Mouse (Mus musculus) limb, embryonic 15.5 days (tissue): ENCODE measurements at regions not wholly inside any gene's neighbourhood (a gene's known extent, or its start where the extent isn't known, plus 50 kb on each side); places are given as distances from the start of the nearest gene placed in this dataset.

Experiments
- ATAC-seq: fragments of 200-750 bp; cut with Nextera tagmentation; 2 replicates; pipeline ENCODE4 v1.8.0; 2017; ENCODE audit warnings: low read depth, moderate TSS enrichment; ENCODE audit not compliant: insufficient number of reproducible peaks, low FRiP score, low TSS enrichment
- H3K27ac ChIP-seq: fragments of 300-500 bp; sonication (generic); 2 replicates; pipeline ENCODE4 v1.5.1; 2015; ENCODE audit warnings: moderate library complexity, mild to moderate bottlenecking, inconsistent platforms
- H3K27me3 ChIP-seq: fragments of 300-500 bp; sonication (generic); 2 replicates; pipeline ENCODE4 v1.6.1; 2015; ENCODE audit warnings: inconsistent platforms
- H3K36me3 ChIP-seq: fragments of 300-500 bp; sonication (generic); 2 replicates; pipeline ENCODE4 v1.6.1; 2015; ENCODE audit warnings: inconsistent platforms
- H3K4me1 ChIP-seq: fragments of 300-500 bp; sonication (generic); 2 replicates; pipeline ENCODE4 v1.6.1; 2015; ENCODE audit warnings: inconsistent platforms
- H3K4me2 ChIP-seq: fragments of 300-500 bp; sonication (generic); 2 replicates; pipeline ENCODE4 v1.6.1; 2015; ENCODE audit warnings: mild to moderate bottlenecking, inconsistent platforms
- H3K4me3 ChIP-seq: fragments of 300-500 bp; sonication (generic); 2 replicates; pipeline ENCODE4 v1.5.1; 2015; ENCODE audit warnings: mild to moderate bottlenecking, inconsistent platforms
- H3K9ac ChIP-seq: fragments of 300-500 bp; sonication (generic); 2 replicates; pipeline ENCODE4 v1.6.1; 2015; ENCODE audit warnings: inconsistent platforms
- H3K9me3 ChIP-seq: fragments of 300-500 bp; sonication (generic); 2 replicates; pipeline ENCODE4 v1.6.1; 2016; ENCODE audit warnings: inconsistent platforms
- WGBS: fragments of 180-500 bp; shearing (Covaris S2); methylation state at CpG from one replicate; pipeline ENCODE4 v1.1.7; 2015; 5-methylcytosine and 5-hydroxymethylcytosine counted together

DNA sequence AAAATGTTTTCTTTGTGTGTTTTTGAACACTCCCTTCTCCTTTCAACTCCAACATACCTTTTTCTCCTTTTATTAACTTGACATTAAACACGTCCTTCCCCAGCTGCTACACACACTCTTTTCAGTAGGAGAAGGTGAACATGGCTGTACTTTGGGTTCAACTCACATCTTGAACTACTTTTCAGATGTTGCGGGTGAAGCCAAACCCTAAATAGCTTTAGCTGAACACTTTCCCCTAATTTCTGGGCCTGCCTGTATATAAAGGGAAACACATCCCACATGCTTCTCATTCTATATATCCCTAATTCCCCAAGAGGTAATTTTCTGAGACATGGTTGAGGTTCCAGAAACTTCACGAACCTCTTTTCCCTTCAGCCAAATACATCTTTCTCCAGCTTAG is 168.2 kb downstream of the Mtx2 start:
- H3K27ac ChIP-seq: no peak overlapping the region
- peaks cover 32% of the 10 kb centered on the region for H3K27me3 ChIP-seq

DNA sequence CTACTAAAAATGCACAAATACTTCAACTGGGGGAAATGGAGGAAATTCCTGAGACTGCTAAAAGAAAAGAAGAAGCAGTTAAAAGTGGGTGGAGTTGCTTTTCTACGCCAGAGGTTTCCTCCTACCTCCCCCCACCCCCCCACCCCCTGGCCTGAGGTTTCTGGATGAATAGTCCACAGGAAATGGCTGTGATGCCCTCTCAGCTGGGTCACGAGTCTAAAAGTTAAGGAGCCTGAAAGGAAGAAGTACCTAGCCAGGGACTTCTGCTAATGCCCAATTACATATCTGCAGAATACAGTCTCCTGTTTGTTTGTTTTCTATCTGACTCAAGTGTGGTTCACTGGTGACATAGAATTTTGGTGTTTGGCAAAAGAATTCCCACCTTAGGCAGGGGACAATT is 169.4 kb downstream of the Mtx2 start:
- WGBS: 25% methylated on average over 2 of the region's 2 CpGs
- Histone ChIP-seq H3K9ac (no peak overlapping the region), H3K4me2 (no peak overlapping the region), H3K27ac (no peak overlapping the region), H3K9me3 (no peaks in the 10 kb centered on the region), H3K36me3 (no peaks in the 10 kb centered on the region), H3K27me3 (peaks cover 42% of the 10 kb centered on the region), H3K4me3 (no peak overlapping the region), H3K4me1 (peaks cover 17% of the 10 kb centered on the region)
- ATAC-seq: no peak

More for the DNA sequence above, 168.2 kb downstream of the Mtx2 start:
- H3K4me1 ChIP-seq: peaks cover 10% of the 10 kb centered on the region; the same call in 1 of the 2 replicates
- no peak overlapping the region for H3K4me2 ChIP-seq
- 27% methylated on average over 3 of the region's 3 CpGs for WGBS
- H3K9ac ChIP-seq: no peak overlapping the region
- H3K4me3 ChIP-seq: no peak overlapping the region
- no peaks in the 10 kb centered on the region for H3K36me3 ChIP-seq
- H3K9me3 ChIP-seq: no peaks in the 10 kb centered on the region
- ATAC-seq: no peak

DNA sequence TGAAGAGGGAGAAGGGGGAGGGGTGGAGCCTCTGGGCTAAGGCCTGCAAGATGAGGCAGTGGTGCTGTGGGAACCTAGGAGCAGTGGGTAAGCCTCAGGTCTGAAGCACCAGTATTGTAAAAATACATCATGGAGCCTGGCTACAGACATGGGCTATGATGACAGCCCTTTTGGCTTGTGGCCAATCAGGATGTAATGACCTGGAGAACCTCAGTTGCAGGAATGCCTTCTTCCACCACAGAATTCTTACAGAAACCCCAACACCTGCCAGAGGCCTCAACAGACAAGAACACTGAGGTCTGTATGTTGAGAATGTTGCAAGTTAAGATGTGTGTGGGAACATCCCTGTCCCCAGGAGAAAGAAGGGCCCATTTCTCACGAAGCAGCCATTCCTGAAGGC is 172.1 kb downstream of the Mtx2 start:
- Histone ChIP-seq H3K27me3 (peaks cover 50% of the 10 kb centered on the region), H3K4me2 (no peak overlapping the region), H3K36me3 (no peaks in the 10 kb centered on the region), H3K4me1 (peaks cover 32% of the 10 kb centered on the region), H3K4me3 (no peak overlapping the region), H3K27ac (no peak overlapping the region), H3K9ac (no peak overlapping the region), H3K9me3 (no peaks in the 10 kb centered on the region)
- WGBS: 61% methylated on average over 1 of the region's 1 CpGs
- no peak for ATAC-seq

DNA sequence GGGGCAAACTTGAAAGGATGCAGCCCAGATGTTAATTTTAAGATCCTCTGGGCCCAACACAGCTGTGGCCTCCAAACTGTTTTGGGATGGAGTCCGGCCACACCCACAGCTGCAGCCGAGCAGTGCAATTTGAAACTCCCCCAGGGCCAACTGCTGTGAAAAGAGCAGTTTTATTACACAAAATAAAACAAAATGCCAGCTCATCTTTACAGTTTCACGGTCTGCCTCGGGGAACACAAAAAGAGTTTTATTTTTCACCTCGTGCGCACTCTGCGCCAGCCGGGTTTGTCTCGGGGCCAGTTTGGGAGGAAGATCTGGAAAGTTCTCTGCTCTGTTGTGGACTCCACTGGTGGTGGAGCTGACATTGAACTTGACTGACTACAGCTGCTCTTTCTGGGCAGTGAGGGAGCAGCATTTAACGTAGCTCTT is 174.8 kb downstream of the Mtx2 start:
- WGBS: 7% methylated on average over 10 of the region's 10 CpGs
- Histone ChIP-seq H3K4me2 (peak overlapping the region; percentile 17), H3K27ac (0 out of 2 replicates have a peak overlapping the region, but pooled peaks have one; percentile 29), H3K9me3 (no peaks in the 10 kb centered on the region), H3K9ac (no peak overlapping the region), H3K4me3 (no peak overlapping the region), H3K4me1 (peaks cover 29% of the 10 kb centered on the region), H3K27me3 (peaks cover 72% of the 10 kb centered on the region), H3K36me3 (no peaks in the 10 kb centered on the region)
- peak; percentile 81 for ATAC-seq

DNA sequence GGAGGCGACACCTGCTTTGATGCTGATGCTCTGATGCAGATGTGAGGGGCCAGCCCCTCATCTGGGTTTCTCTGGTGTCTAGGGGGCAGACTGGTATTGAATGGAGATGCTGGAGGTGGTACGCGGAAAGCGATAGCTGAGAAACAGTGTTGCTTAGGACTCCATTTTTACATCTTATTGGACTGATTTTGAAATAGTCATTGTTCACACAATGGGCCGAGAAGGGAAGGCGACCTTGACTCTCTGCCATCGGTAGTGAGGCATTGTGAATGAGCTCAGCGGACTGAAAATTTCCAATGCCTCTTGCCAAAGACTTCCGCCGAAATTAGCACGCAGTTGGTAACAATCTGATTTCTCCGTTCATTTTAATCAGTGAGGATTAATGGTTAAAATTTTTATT is 177.0 kb downstream of the Mtx2 start:
- Histone ChIP-seq H3K4me2 (no peak overlapping the region), H3K27ac (no peak overlapping the region), H3K27me3 (peaks cover 77% of the 10 kb centered on the region), H3K4me1 (peaks cover 28% of the 10 kb centered on the region), H3K36me3 (no peaks in the 10 kb centered on the region), H3K9me3 (no peaks in the 10 kb centered on the region), H3K4me3 (no peak overlapping the region), H3K9ac (no peak overlapping the region)
- ATAC-seq: no peak
- 60% methylated on average over 12 of the region's 12 CpGs for WGBS

DNA sequence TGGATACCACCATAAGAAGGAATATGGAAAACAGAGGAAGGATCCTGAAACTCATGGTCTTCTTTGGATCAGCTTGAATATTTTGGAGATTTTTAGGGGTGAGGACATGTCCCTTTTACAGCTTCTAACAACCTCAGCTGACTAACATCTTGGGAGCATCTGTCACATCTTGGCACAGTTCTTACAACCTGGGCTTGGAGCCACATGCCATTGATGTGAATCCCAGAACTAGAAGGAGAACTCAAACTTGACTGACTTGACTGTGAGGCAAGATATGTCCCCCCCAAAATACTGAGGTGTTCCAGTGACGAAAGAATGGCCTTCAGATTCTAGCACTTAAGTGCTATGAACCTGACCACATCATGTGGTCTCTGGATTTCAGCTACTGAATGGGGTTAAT is 182.5 kb downstream of the Mtx2 start:
- WGBS: 72% methylated on average over 1 of the region's 1 CpGs
- ATAC-seq: no peak
- H3K27ac ChIP-seq: no peak overlapping the region
- H3K4me2 ChIP-seq: no peak overlapping the region
- H3K4me1 ChIP-seq: peaks cover 10% of the 10 kb centered on the region
- peaks cover 71% of the 10 kb centered on the region for H3K27me3 ChIP-seq
- no peak overlapping the region for H3K4me3 ChIP-seq
- no peaks in the 10 kb centered on the region for H3K36me3 ChIP-seq
- no peaks in the 10 kb centered on the region for H3K9me3 ChIP-seq
- no peak overlapping the region for H3K9ac ChIP-seq

DNA sequence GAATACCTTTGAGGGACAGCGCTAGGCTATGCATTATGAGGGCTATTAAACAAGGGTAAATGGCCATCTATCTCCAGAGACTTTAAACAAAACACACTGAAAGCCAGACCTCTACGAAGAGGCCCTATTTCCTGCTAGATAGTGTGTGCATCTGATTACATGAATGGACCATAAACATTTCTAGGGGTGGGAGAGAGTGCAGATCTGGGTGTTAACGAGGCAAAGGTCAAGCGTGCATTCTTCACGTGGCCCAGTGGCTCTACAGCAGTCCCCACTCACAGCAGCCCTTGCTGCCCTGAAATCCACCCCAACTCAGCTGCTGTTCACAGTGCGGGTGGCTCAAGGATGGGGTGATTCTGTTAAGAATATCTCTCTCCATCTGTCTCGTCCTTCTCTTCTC is 185.0 kb downstream of the Mtx2 start:
- ATAC-seq: no peak
- H3K36me3 ChIP-seq: no peaks in the 10 kb centered on the region
- no peak overlapping the region for H3K27ac ChIP-seq
- H3K4me3 ChIP-seq: no peak overlapping the region
- peaks cover 10% of the 10 kb centered on the region for H3K4me1 ChIP-seq
- H3K27me3 ChIP-seq: peaks cover 68% of the 10 kb centered on the region
- WGBS: 37% methylated on average over 7 of the region's 7 CpGs
- no peak overlapping the region for H3K4me2 ChIP-seq
- no peak overlapping the region for H3K9ac ChIP-seq
- no peaks in the 10 kb centered on the region for H3K9me3 ChIP-seq

DNA sequence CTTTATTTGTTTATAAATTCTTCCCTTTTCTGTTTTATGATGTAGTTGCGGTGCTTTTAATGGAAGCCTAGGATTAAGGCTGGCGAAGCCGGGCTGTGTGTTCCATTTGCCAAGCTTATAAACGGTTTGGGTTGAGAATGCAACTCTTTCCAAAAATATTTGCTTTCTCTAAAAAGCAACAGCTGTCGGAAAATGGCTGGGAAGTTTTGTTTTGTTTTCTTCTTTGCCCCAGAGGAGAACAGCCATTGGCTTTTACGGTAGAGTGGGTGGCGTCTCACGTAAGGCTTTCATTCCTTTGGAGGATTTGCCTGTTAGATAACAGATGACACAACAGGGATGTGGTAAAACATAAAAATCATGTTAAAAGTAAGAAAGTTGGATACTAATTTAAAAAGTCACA is 186.4 kb downstream of the Mtx2 start:
- peaks cover 10% of the 10 kb centered on the region for H3K4me1 ChIP-seq
- H3K9me3 ChIP-seq: no peaks in the 10 kb centered on the region
- no peak overlapping the region for H3K27ac ChIP-seq
- WGBS: 25% methylated on average over 8 of the region's 8 CpGs
- no peak for ATAC-seq
- no peaks in the 10 kb centered on the region for H3K36me3 ChIP-seq
- H3K9ac ChIP-seq: no peak overlapping the region
- H3K4me2 ChIP-seq: no peak overlapping the region
- no peak overlapping the region for H3K4me3 ChIP-seq
- peaks cover 62% of the 10 kb centered on the region for H3K27me3 ChIP-seq

DNA sequence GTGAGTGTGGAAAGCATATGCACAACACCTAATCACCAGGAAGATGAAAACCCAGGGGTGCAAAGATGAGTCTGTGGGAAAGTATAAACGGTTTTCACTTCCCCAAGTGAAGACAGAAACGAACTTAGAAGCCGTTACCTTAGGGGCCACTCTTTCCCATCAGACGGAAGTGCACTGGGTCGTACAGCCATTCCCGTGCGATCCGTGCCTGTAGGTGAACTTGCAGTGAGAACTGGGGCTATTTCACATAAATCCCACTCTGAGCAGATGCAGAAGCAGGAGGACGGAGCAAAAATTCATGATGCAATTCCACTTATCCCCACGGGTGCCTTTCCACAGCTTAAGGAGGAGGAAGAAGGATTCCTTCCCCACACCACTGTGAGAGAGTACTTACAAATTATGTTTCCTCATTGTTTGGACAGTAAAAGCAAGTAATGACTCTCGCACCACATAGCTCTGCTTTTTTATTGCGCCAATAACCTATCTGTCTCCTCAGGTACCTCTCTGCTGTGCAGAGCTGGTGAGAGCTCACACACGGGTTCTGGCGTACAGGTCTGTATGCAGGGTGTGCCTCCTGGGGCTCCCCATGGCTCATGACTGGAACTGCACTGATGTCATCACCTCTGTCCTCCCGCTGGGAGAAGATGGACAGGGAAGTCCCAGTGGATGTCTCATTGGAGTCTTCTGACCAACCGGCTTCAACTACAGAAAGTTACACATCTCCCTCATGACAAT is 189.6 kb downstream of the Mtx2 start:
- 38% methylated on average over 16 of the region's 16 CpGs for WGBS
- no peak overlapping the region for H3K9ac ChIP-seq
- no peak overlapping the region for H3K4me2 ChIP-seq
- H3K9me3 ChIP-seq: no peaks in the 10 kb centered on the region
- no peaks in the 10 kb centered on the region for H3K36me3 ChIP-seq
- ATAC-seq: no peak
- no peak overlapping the region for H3K27ac ChIP-seq
- H3K4me3 ChIP-seq: no peak overlapping the region
- peaks cover 53% of the 10 kb centered on the region for H3K27me3 ChIP-seq
- peaks cover 8% of the 10 kb centered on the region for H3K4me1 ChIP-seq

DNA sequence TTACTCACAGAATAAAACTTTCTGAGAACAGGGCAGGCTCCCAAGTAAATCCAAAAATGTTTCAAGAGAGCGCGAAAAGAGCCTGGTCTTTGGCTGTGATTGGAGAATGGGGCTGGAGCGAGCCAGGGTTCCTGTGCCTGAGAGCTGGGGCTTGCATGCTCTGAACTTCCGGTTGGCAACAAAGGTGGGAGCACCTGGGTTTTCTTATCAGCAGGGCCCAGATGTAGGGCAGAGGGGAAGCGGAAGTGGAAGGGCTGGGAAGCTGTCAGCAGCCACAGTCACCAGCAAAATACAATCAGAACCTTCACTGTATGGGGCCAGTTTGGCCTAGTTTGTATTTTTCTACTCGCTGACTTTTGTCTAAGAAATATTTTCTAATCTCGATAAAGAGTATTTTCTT is 193.9 kb downstream of the Mtx2 start:
- Histone ChIP-seq H3K27me3 (peaks cover 41% of the 10 kb centered on the region), H3K4me2 (no peak overlapping the region), H3K27ac (no peak overlapping the region), H3K9ac (no peak overlapping the region), H3K4me3 (no peak overlapping the region), H3K36me3 (no peaks in the 10 kb centered on the region), H3K4me1 (no peaks in the 10 kb centered on the region), H3K9me3 (no peaks in the 10 kb centered on the region)
- ATAC-seq: no peak
- 77% methylated on average over 7 of the region's 7 CpGs for WGBS

DNA sequence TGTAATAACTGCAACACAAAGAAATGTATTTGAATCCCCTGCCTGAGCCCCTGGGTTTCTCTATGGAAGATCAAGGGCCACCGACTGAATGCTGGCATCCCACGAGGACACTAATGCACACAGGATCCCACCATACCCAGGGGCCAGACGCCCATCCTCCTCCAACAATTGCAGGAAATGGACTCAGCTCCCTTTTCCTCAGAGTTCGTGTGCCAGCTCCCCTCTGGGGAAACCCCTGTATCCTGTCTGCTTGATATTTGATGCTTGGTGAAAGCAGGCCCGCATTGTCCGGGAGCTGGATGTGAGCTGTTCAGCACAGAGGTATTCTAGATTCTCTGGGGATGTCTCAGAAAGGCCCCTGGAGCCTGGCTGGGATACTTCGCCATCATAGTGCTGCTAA is 196.0 kb downstream of the Mtx2 start:
- H3K27ac ChIP-seq: no peak overlapping the region
- ATAC-seq: no peak
- H3K36me3 ChIP-seq: no peaks in the 10 kb centered on the region
- H3K9ac ChIP-seq: no peak overlapping the region
- 41% methylated on average over 7 of the region's 7 CpGs for WGBS
- H3K4me3 ChIP-seq: no peak overlapping the region
- H3K4me1 ChIP-seq: no peaks in the 10 kb centered on the region
- no peaks in the 10 kb centered on the region for H3K9me3 ChIP-seq
- H3K4me2 ChIP-seq: no peak overlapping the region
- peaks cover 38% of the 10 kb centered on the region for H3K27me3 ChIP-seq

DNA sequence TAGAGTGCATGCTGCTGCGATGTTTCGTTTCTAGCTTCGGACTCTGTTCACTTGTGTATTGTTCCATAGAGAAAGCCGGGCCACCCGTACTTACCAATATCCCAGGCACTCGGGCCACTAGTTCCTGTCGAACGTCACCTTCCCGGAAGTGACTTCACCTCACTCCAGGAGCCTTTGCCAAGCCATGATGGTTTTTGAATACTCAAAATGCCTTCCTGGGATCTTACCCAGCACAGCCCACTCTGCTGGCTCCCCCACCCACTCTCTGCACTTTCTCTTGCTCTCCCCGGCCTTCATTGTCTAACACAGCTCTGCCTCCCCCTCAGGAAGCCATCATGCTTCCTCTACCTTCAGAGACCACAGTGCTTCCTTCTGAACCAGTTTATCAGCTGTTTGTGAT is 202.5 kb downstream of the Mtx2 start:
- no peak overlapping the region for H3K9ac ChIP-seq
- peaks cover 25% of the 10 kb centered on the region for H3K27me3 ChIP-seq
- WGBS: 71% methylated on average over 10 of the region's 10 CpGs
- H3K4me2 ChIP-seq: no peak overlapping the region
- ATAC-seq: no peak
- H3K4me1 ChIP-seq: peaks cover 23% of the 10 kb centered on the region
- H3K36me3 ChIP-seq: no peaks in the 10 kb centered on the region
- H3K9me3 ChIP-seq: no peaks in the 10 kb centered on the region
- H3K27ac ChIP-seq: no peak overlapping the region
- H3K4me3 ChIP-seq: no peak overlapping the region
